Mouse (Mus musculus): ENCODE data around the gene Nptn. TPM values are rescaled to one million over a fixed set of nuclear protein-coding genes. Genes with fewer than 3 reads are reported as not detected.

Gene Nptn
- polyA plus RNA-seq, 1 experiment from 2014 or later = 145 TPM

DNA sequence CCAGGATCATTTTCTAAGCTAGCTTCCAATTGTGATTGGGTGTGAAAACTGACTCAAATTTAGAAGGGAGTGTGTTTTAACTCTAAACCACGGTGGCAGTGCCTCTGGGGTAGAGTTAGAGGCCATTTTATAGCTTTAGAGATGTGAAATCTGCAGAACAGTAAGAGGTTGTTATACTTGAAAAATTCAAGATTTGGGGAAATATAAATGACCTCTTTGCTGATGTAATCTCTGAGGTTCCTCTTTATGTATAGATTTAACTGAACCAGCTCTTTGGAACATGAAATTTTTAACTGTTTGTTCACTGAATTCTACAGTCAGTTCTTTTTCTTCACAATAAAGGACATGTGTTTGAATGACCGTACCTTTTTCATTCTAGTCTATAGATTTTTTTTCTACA, 48.4 kb downstream of the Nptn start:
- ATAC-seq = no peak
- Histone ChIP-seq H3K4me2 (replicated peaks; ENCODE audit: low read depth) (no peak overlapping the region), H3K4me3 (ENCODE audit: low read depth, low read length) (no peak overlapping the region), H3K9ac (ENCODE audit: low read depth, low read length) (no peak overlapping the region), H3K9me3 (ENCODE audit: control insufficient read depth) (no peaks in the 10 kb centered on the region), H3K36me3 (ENCODE audit: control insufficient read depth, insufficient read depth) (peaks cover 16% of the 10 kb centered on the region), H3K27ac (ENCODE audit: low read depth, low read length) (no peak overlapping the region), H3K27me3 (replicated peaks; ENCODE audit: control insufficient read depth, insufficient read depth, low read length) (no peaks in the 10 kb centered on the region), H3K4me1 (replicated peaks; ENCODE audit: control insufficient read depth, insufficient read depth, low read length) (no peaks in the 10 kb centered on the region)
- TF ChIP-seq CTCF (IDR thresholded peaks at IDR 0.05; ENCODE audit: low read depth) = no peak
- 77% methylated on average over 2 of the region's 2 CpGs for WGBS

GRCm38 (mm10) chr9:58648406-58649264, 66.6 kb downstream of the Nptn start:
- TF ChIP-seq CTCF (IDR thresholded peaks at IDR 0.05; ENCODE audit: low read depth) = no peak
- Histone ChIP-seq H3K9ac (ENCODE audit: low read depth, low read length) (no peak overlapping the region), H3K9me3 (ENCODE audit: control insufficient read depth) (no peaks in the 10 kb centered on the region), H3K36me3 (ENCODE audit: control insufficient read depth, insufficient read depth) (peaks cover 17% of the 10 kb centered on the region), H3K27ac (ENCODE audit: low read depth, low read length) (no peak overlapping the region), H3K27me3 (replicated peaks; ENCODE audit: control insufficient read depth, insufficient read depth, low read length) (no peaks in the 10 kb centered on the region), H3K4me2 (replicated peaks; ENCODE audit: low read depth) (no peak overlapping the region), H3K4me3 (ENCODE audit: low read depth, low read length) (no peak overlapping the region), H3K4me1 (replicated peaks; ENCODE audit: control insufficient read depth, insufficient read depth, low read length) (no peaks in the 10 kb centered on the region)
- 84% methylated on average over 6 of the region's 6 CpGs for WGBS
- ATAC-seq = no peak

DNA sequence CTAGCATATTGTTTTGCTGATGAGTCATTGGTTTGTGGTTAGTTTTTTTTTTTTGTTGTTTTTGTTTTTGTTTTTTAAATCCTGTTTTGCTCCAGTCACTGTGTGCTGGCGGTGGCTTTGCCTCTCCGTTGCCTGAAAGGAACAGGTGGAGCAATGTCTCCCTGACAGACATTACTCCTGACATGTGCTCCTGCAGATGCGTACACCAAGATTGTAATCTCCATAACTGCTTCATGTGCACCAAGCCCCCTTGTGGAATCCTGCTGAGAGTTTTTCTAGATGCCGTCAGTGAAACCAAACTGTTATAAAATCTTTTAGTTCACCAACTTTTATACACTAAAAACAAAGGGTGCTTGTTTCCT, 67.2 kb downstream of the Nptn start:
- no peak overlapping the region for H3K9ac ChIP-seq (ENCODE audit: low read depth, low read length)
- no peak overlapping the region for H3K4me2 ChIP-seq (replicated peaks; ENCODE audit: low read depth)
- peaks cover 11% of the 10 kb centered on the region for H3K36me3 ChIP-seq (ENCODE audit: control insufficient read depth, insufficient read depth)
- ATAC-seq = no peak
- TF ChIP-seq CTCF (IDR thresholded peaks at IDR 0.05; ENCODE audit: low read depth) = 0 out of 2 replicates have a peak, but pooled peaks have one; percentile 14
- no peak overlapping the region for H3K27ac ChIP-seq (ENCODE audit: low read depth, low read length)
- H3K4me1 ChIP-seq (replicated peaks; ENCODE audit: control insufficient read depth, insufficient read depth, low read length) = no peaks in the 10 kb centered on the region
- H3K4me3 ChIP-seq (ENCODE audit: low read depth, low read length) = no peak overlapping the region
- H3K9me3 ChIP-seq (ENCODE audit: control insufficient read depth) = no peaks in the 10 kb centered on the region
- WGBS = 76% methylated on average over 4 of the region's 4 CpGs
- no peaks in the 10 kb centered on the region for H3K27me3 ChIP-seq (replicated peaks; ENCODE audit: control insufficient read depth, insufficient read depth, low read length)

DNA sequence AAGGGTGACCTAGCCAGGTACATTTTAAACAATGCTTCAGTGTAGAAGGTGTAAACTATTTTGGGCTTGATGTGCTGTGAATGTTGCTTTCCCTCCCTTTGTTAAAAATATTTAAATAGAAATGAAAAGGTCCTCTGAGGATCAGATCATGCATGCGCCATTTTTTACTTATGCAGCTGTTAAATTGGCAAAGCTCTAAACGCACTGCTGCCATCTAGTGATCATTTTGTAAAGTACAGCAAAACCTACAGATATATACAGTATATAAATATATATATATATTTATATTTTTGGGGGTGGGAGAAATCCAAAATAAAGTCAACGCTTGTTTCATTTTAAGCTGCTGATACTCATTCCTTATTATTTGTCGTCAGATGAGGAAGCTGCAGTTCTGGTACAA, 70.0 kb downstream of the Nptn start:
- Histone ChIP-seq H3K4me1 (replicated peaks; ENCODE audit: control insufficient read depth, insufficient read depth, low read length) (no peaks in the 10 kb centered on the region), H3K4me2 (replicated peaks; ENCODE audit: low read depth) (no peak overlapping the region), H3K9me3 (ENCODE audit: control insufficient read depth) (no peaks in the 10 kb centered on the region), H3K27ac (ENCODE audit: low read depth, low read length) (no peak overlapping the region), H3K4me3 (ENCODE audit: low read depth, low read length) (no peak overlapping the region), H3K9ac (ENCODE audit: low read depth, low read length) (no peak overlapping the region), H3K27me3 (replicated peaks; ENCODE audit: control insufficient read depth, insufficient read depth, low read length) (no peaks in the 10 kb centered on the region), H3K36me3 (ENCODE audit: control insufficient read depth, insufficient read depth) (no peaks in the 10 kb centered on the region; the same call in 1 of the 2 replicates)
- WGBS = 57% methylated on average over 4 of the region's 4 CpGs
- ATAC-seq = no peak
- TF ChIP-seq CTCF (IDR thresholded peaks at IDR 0.05; ENCODE audit: low read depth) = peak; percentile 74

- peaks cover 7% of the 10 kb centered on the region; the same call in 1 of the 2 replicates for H3K36me3 ChIP-seq (ENCODE audit: control insufficient read depth, insufficient read depth)
- no peak for ATAC-seq
- no peak overlapping the region for H3K9ac ChIP-seq (ENCODE audit: low read depth, low read length)
- no peak overlapping the region for H3K4me3 ChIP-seq (ENCODE audit: low read depth, low read length)
- no peak overlapping the region for H3K27ac ChIP-seq (ENCODE audit: low read depth, low read length)
- H3K27me3 ChIP-seq (replicated peaks; ENCODE audit: control insufficient read depth, insufficient read depth, low read length) = no peaks in the 10 kb centered on the region
- H3K4me2 ChIP-seq (replicated peaks; ENCODE audit: low read depth) = no peak overlapping the region
- WGBS = 61% methylated on average over 4 of the region's 4 CpGs
- TF ChIP-seq CTCF (IDR thresholded peaks at IDR 0.05; ENCODE audit: low read depth) = no peak
- no peaks in the 10 kb centered on the region for H3K4me1 ChIP-seq (replicated peaks; ENCODE audit: control insufficient read depth, insufficient read depth, low read length)
- no peaks in the 10 kb centered on the region for H3K9me3 ChIP-seq (ENCODE audit: control insufficient read depth)
These were observed 72.5 kb downstream of the Nptn start for GRCm38 (mm10) chr9:58654494-58654893.

GRCm38 (mm10) chr9:58656396-58656795, 74.4 kb downstream of the Nptn start:
- Histone ChIP-seq H3K4me2 (replicated peaks; ENCODE audit: low read depth) (no peak overlapping the region), H3K27me3 (replicated peaks; ENCODE audit: control insufficient read depth, insufficient read depth, low read length) (no peaks in the 10 kb centered on the region), H3K4me1 (replicated peaks; ENCODE audit: control insufficient read depth, insufficient read depth, low read length) (no peaks in the 10 kb centered on the region), H3K36me3 (ENCODE audit: control insufficient read depth, insufficient read depth) (peaks cover 13% of the 10 kb centered on the region; the same call in 1 of the 2 replicates), H3K4me3 (ENCODE audit: low read depth, low read length) (no peak overlapping the region), H3K27ac (ENCODE audit: low read depth, low read length) (no peak overlapping the region), H3K9me3 (ENCODE audit: control insufficient read depth) (no peaks in the 10 kb centered on the region), H3K9ac (ENCODE audit: low read depth, low read length) (no peak overlapping the region)
- 54% methylated on average over 2 of the region's 2 CpGs for WGBS
- ATAC-seq = no peak
- TF ChIP-seq CTCF (IDR thresholded peaks at IDR 0.05; ENCODE audit: low read depth) = peak; percentile 65

Data from intestine, postnatal 0 days (tissue).